Mouse (Mus musculus): Measurements from ENCODE around the gene Psme3.

DNA sequence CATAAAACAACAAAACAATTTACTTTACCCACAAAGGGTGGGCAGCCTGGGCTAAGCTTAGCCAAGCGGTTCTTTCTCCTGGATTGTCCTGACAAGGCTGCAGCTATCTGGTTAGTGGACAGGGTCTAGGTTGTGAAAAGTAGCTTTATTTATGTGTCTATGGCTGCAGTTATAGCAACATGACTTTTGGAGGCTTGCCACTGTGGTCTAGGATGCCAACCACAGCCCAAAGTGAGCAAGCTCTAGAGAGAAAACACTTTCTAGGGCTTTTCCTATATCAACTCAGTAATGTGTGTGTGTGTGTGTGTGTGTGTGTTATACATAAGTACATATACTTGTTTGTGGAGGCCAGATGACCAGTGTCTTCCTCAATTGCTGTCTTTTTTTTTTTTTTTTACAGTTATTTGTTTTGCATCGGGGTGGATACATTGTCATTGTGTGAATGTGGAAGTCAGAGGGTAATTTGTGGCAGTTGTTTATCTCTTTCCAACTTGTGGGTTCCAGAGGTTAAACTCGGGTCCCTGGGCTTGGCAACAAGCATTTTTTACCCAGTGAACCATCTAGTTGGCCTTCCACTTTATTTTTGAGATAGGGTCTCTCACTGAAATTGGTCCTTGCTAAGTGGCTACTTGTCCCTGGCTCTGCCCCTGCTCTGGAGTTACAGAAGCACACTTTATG is 41.6 kb downstream of the Psme3 start:
- TF ChIP-seq CTCF (IDR thresholded peaks at IDR 0.05) (no peak), EP300 (IDR thresholded peaks at IDR 0.05) (no peak)

All from lung, postnatal 0 days (tissue).